Mouse (Mus musculus) spleen, adult 2 months (tissue): ENCODE data around the gene Zbp1.

Experiments
- CTCF ChIP-seq: fragments of 200-500 bp; IDR thresholded peaks from 2 replicates; pipeline ENCODE4 v1.5.1; 2011; ENCODE audit warnings: mild to moderate bottlenecking, inconsistent platforms; ENCODE audit not compliant: insufficient read depth, insufficient read length, insufficient replicate concordance; ENCODE audit errors: extremely low read depth
- POLR2A ChIP-seq: fragments of 200-500 bp; IDR thresholded peaks from 2 replicates; pipeline ENCODE4 v1.6.1; 2011; ENCODE audit warnings: low read depth, low read length, inconsistent platforms

GRCm38 (mm10) chr2:173204671-173205070, 14.1 kb downstream of the Zbp1 start:
- TF ChIP-seq POLR2A (no peak), CTCF (no peak)
